Mouse (Mus musculus): ENCODE results near the gene Rps26. TPM values are rescaled to one million over a fixed set of nuclear protein-coding genes. Genes with fewer than 3 reads are reported as not detected.

Gene Rps26
- polyA plus RNA-seq, 1 experiment from 2014 or later, result 811 TPM

DNA sequence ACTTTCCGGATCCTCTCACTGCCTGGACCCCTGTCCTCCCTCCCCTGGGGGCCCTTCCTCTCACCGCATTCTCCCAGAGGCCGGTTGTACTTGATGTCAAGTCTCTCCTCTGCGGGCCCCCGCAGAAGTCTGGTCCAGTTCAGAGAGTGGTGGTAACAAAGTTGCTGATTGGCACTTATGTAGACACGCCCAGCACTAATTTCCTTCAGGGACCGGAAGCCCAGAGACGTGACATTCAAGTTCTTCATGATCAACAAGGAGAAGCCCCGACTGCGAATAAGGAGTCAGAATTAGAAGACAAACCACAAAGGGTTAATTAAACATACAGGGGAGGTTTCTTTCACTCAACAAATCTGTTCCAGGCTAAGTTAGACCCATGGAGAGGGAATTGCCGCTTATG, 48.2 kb downstream of the Rps26 start:
- Histone ChIP-seq H3K27me3 (ENCODE audit: control insufficient read depth, insufficient read depth, low read length) (no peaks in the 10 kb centered on the region), H3K9ac (ENCODE audit: low read length) (no peak overlapping the region), H3K9me3 (ENCODE audit: control insufficient read depth, low read length) (no peaks in the 10 kb centered on the region), H3K4me1 (replicated peaks; ENCODE audit: control insufficient read depth, insufficient read depth) (no peaks in the 10 kb centered on the region), H3K4me2 (replicated peaks; ENCODE audit: low read depth) (no peak overlapping the region), H3K36me3 (ENCODE audit: control insufficient read depth, insufficient read depth, low read length) (peaks cover 2% of the 10 kb centered on the region; the same call in 1 of the 2 replicates), H3K27ac (replicated peaks) (no peak overlapping the region), H3K4me3 (ENCODE audit: low read depth, low read length) (no peak overlapping the region)
- 65% methylated on average over 11 of the region's 11 CpGs for WGBS
- no peak for TF ChIP-seq EP300 (optimal IDR thresholded peaks at IDR 0.05)
- TF ChIP-seq CTCF (IDR thresholded peaks at IDR 0.05; ENCODE audit: low read depth), result no peak
- no peak for ATAC-seq (ENCODE audit: low FRiP score, low TSS enrichment)
- no peak for DNase-seq (ENCODE audit: low spot score)

DNA sequence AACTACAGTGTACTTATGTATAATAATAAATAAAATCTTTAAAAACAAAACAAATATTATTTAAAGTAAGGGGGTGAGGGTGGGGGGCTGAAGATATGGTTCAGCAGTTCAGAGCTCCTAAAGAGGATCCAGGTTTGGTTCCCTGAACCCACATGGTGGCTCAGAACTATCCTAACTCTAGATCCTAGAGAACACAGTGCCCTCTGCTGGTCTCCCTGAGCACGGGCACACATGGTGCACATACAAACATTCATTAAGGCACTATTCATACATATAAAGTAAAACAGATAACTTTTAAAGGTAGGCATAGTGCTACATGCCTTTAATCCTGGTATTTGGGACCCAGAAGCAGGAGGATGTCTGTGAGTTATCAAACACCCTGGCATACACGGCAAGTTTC, 51.5 kb downstream of the Rps26 start:
- Histone ChIP-seq H3K36me3 (ENCODE audit: control insufficient read depth, insufficient read depth, low read length) (peaks cover under 1% of the 10 kb centered on the region), H3K27me3 (ENCODE audit: control insufficient read depth, insufficient read depth, low read length) (no peaks in the 10 kb centered on the region), H3K9me3 (ENCODE audit: control insufficient read depth, low read length) (no peaks in the 10 kb centered on the region), H3K4me1 (replicated peaks; ENCODE audit: control insufficient read depth, insufficient read depth) (no peaks in the 10 kb centered on the region), H3K4me2 (replicated peaks; ENCODE audit: low read depth) (no peak overlapping the region), H3K9ac (ENCODE audit: low read length) (no peak overlapping the region), H3K27ac (replicated peaks) (no peak overlapping the region), H3K4me3 (ENCODE audit: low read depth, low read length) (no peak overlapping the region)
- ATAC-seq (ENCODE audit: low FRiP score, low TSS enrichment) (no peak), DNase-seq (ENCODE audit: low spot score) (no peak)
- WGBS, result 97% methylated on average over 2 of the region's 2 CpGs
- no peak for TF ChIP-seq EP300 (optimal IDR thresholded peaks at IDR 0.05)
- peak; percentile 65 for TF ChIP-seq CTCF (IDR thresholded peaks at IDR 0.05; ENCODE audit: low read depth)

Small RNA genes within 50 kb of the gene (microRNA-seq; reads per million reads assigned to microRNA genes)
- gene Mir6917, result not detected

Other genes starting within 250 kb of the Rps26 start
- gene Ankrd52, start 249.6 kb downstream of the Rps26 start, polyA plus RNA-seq (2015; fragmentation: Nextera tagmentation; extraction: Ambion mirVana), result 2.9 and 4.3 TPM in 2 replicates
- 0.75 and 0.76 TPM in 2 replicates for gene Slc39a5, start 225.5 kb downstream of the Rps26 start, polyA plus RNA-seq (2015; fragmentation: Nextera tagmentation; extraction: Ambion mirVana)
- gene Nabp2, start 215.3 kb downstream of the Rps26 start, polyA plus RNA-seq (2015; fragmentation: Nextera tagmentation; extraction: Ambion mirVana), result 53.5 and 54.4 TPM in 2 replicates
- 18.9 and 20.1 TPM in 2 replicates for gene Rnf41, start 215.1 kb downstream of the Rps26 start, polyA plus RNA-seq (2015; fragmentation: Nextera tagmentation; extraction: Ambion mirVana)
- gene Smarcc2, start 167.5 kb downstream of the Rps26 start, polyA plus RNA-seq (2015; fragmentation: Nextera tagmentation; extraction: Ambion mirVana), result 21.4 and 26.6 TPM in 2 replicates
- gene Myl6, start 132.6 kb downstream of the Rps26 start, polyA plus RNA-seq (2015; fragmentation: Nextera tagmentation; extraction: Ambion mirVana), result 2,935 and 3,187 TPM in 2 replicates
- 2.2 and 2.6 TPM in 2 replicates for gene Myl6b, start 128.1 kb downstream of the Rps26 start, polyA plus RNA-seq (2015; fragmentation: Nextera tagmentation; extraction: Ambion mirVana)
- gene Esyt1, start 100.9 kb downstream of the Rps26 start, polyA plus RNA-seq (2015; fragmentation: Nextera tagmentation; extraction: Ambion mirVana), result 15.0 and 15.1 TPM in 2 replicates
- 7.8 and 8.5 TPM in 2 replicates for gene Zc3h10, start 79.0 kb downstream of the Rps26 start, polyA plus RNA-seq (2015; fragmentation: Nextera tagmentation; extraction: Ambion mirVana)
- gene Rpl41, start 77.4 kb downstream of the Rps26 start, polyA plus RNA-seq (2015; fragmentation: Nextera tagmentation; extraction: Ambion mirVana), result 3,550 and 3,693 TPM in 2 replicates
- 131 and 135 TPM in 2 replicates for gene Pa2g4, start 60.8 kb downstream of the Rps26 start, polyA plus RNA-seq (2015; fragmentation: Nextera tagmentation; extraction: Ambion mirVana)
- gene Erbb3, start 37.1 kb downstream of the Rps26 start, polyA plus RNA-seq (2015; fragmentation: Nextera tagmentation; extraction: Ambion mirVana), result 18.6 and 18.9 TPM in 2 replicates
- gene Ikzf4, start 19.2 kb upstream of the Rps26 start, polyA plus RNA-seq (2015; fragmentation: Nextera tagmentation; extraction: Ambion mirVana), result 1.6 and 1.7 TPM in 2 replicates
- gene Suox, start 47.3 kb upstream of the Rps26 start, polyA plus RNA-seq (2015; fragmentation: Nextera tagmentation; extraction: Ambion mirVana), result 20.3 and 21.4 TPM in 2 replicates
- 54.0 and 59.4 TPM in 2 replicates for gene Rab5b, start 69.5 kb upstream of the Rps26 start, polyA plus RNA-seq (2015; fragmentation: Nextera tagmentation; extraction: Ambion mirVana)
- 1.4 and 2.0 TPM in 2 replicates for gene Pmel, start 77.4 kb upstream of the Rps26 start, polyA plus RNA-seq (2015; fragmentation: Nextera tagmentation; extraction: Ambion mirVana)
- 33.1 and 33.4 TPM in 2 replicates for gene Cdk2, start 78.3 kb upstream of the Rps26 start, polyA plus RNA-seq (2015; fragmentation: Nextera tagmentation; extraction: Ambion mirVana)
- gene Dgka, start 118.1 kb upstream of the Rps26 start, polyA plus RNA-seq (2015; fragmentation: Nextera tagmentation; extraction: Ambion mirVana), result 14.6 and 15.7 TPM in 2 replicates
- gene Pym1, start 121.1 kb upstream of the Rps26 start, polyA plus RNA-seq (2015; fragmentation: Nextera tagmentation; extraction: Ambion mirVana), result 22.7 and 24.1 TPM in 2 replicates
- 2.0 and 2.1 TPM in 2 replicates for gene Mmp19, start 164.2 kb upstream of the Rps26 start, polyA plus RNA-seq (2015; fragmentation: Nextera tagmentation; extraction: Ambion mirVana)
- 29.8 and 30.5 TPM in 2 replicates for gene Dnajc14, start 177.3 kb upstream of the Rps26 start, polyA plus RNA-seq (2015; fragmentation: Nextera tagmentation; extraction: Ambion mirVana)
- 7.8 and 8.5 TPM in 2 replicates for gene Tmem198b, start 177.6 kb upstream of the Rps26 start, polyA plus RNA-seq (2015; fragmentation: Nextera tagmentation; extraction: Ambion mirVana)
- 99.4 and 104 TPM in 2 replicates for gene Sarnp, start 190.6 kb upstream of the Rps26 start, polyA plus RNA-seq (2015; fragmentation: Nextera tagmentation; extraction: Ambion mirVana)
- 111 and 121 TPM in 2 replicates for gene Ormdl2, start 194.9 kb upstream of the Rps26 start, polyA plus RNA-seq (2015; fragmentation: Nextera tagmentation; extraction: Ambion mirVana)